Mouse (Mus musculus) limb, embryonic 13.5 days (tissue): ENCODE results near the gene Agtr1a. TPM values are rescaled to one million over a fixed set of nuclear protein-coding genes. Genes with fewer than 3 reads are reported as not detected.

ENCODE experiments used
- polyA plus RNA-seq: library from polyadenylated mRNA; unstranded; fragments of >200 nt; fragmentation: Nextera tagmentation; extraction: Ambion mirVana; gene quantifications from 2 replicates; pipeline ENCODE4 v1.2.1, GENCODE M21; 2015

The Agtr1a gene
- polyA plus RNA-seq, 1 experiment from 2014 or later: 4.1 TPM

Other genes starting within 250 kb of the Agtr1a start
- gene Mboat1, start 200.0 kb upstream of the Agtr1a start, polyA plus RNA-seq: 8.2 and 8.5 TPM in 2 replicates
- gene Uqcrfs1, start 208.9 kb downstream of the Agtr1a start, polyA plus RNA-seq: 191 and 193 TPM in 2 replicates